Mouse (Mus musculus): ENCODE data around the gene Rwdd3. TPM values are rescaled to one million over a fixed set of nuclear protein-coding genes. Genes with fewer than 3 reads are reported as not detected.

The Rwdd3 gene
- polyA plus RNA-seq, 1 experiment from 2014 or later, result 3.7 TPM

DNA sequence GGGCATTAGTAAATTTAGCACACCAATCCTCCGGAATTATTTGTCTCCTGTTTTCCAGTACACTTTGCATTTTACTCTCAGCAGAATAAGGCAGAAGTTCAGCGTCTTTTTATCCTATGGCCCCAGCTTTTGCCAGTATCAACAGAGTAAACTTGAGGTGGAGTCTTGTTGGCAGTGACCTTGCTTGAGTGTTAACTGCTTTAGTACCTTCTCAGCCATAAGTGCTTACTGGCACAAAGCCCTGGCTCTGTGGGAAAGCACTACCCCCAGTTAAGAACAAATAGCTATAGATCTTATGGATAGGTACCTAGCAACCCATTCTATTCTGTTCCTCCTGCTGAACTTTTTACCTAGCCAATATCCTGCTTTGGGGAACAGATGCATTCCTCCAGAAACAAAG lies 17.7 kb upstream of the Rwdd3 start:
- Histone ChIP-seq H3K4me1 (replicated peaks; ENCODE audit: control insufficient read depth, insufficient read depth, low read length) (0 out of 2 replicates have a peak, but pooled peaks cover 2% of the 10 kb centered on the region), H3K27ac (ENCODE audit: low read depth, low read length) (no peak overlapping the region), H3K9ac (ENCODE audit: low read depth, low read length) (no peak overlapping the region), H3K27me3 (replicated peaks; ENCODE audit: control insufficient read depth, insufficient read depth, low read length) (no peaks in the 10 kb centered on the region), H3K4me2 (no peak overlapping the region), H3K9me3 (ENCODE audit: control insufficient read depth, low read length) (no peaks in the 10 kb centered on the region), H3K36me3 (ENCODE audit: control insufficient read depth, insufficient read depth, low read length) (no peaks in the 10 kb centered on the region), H3K4me3 (ENCODE audit: low read depth, low read length) (no peak overlapping the region)
- WGBS, result 71% methylated on average over 2 of the region's 2 CpGs
- ATAC-seq (replicated peaks; ENCODE audit: low FRiP score), result no peak
- no peak for DNase-seq (ENCODE audit: low spot score)

DNA sequence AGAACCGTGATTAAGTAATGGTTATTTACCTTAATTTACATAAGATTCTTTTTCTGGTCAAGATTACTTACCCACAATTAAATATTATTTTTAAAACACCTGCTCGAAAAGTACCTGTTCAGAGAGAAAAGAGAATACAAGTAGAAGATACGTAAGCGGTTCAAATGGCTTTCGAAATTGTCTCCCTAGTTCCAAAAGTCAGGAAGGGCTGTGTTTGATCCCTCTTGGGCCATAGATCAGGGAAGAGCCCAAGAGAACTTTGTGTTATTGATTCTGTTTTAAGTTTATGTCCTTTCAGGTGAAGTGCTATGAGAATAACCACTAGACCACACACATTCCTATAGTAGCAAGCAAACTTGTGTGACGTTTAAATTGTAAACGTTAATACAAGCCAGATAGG lies 16.0 kb upstream of the Rwdd3 start:
- WGBS, result 86% methylated on average over 7 of the region's 7 CpGs
- H3K4me3 ChIP-seq (ENCODE audit: low read depth, low read length), result no peak overlapping the region
- H3K4me1 ChIP-seq (replicated peaks; ENCODE audit: control insufficient read depth, insufficient read depth, low read length), result 0 out of 2 replicates have a peak, but pooled peaks cover 2% of the 10 kb centered on the region
- H3K9me3 ChIP-seq (ENCODE audit: control insufficient read depth, low read length), result no peaks in the 10 kb centered on the region
- no peaks in the 10 kb centered on the region for H3K27me3 ChIP-seq (replicated peaks; ENCODE audit: control insufficient read depth, insufficient read depth, low read length)
- H3K36me3 ChIP-seq (ENCODE audit: control insufficient read depth, insufficient read depth, low read length), result no peaks in the 10 kb centered on the region
- H3K9ac ChIP-seq (ENCODE audit: low read depth, low read length), result no peak overlapping the region
- ATAC-seq (replicated peaks; ENCODE audit: low FRiP score) (no peak), DNase-seq (ENCODE audit: low spot score) (no peak)
- H3K27ac ChIP-seq (ENCODE audit: low read depth, low read length), result no peak overlapping the region
- H3K4me2 ChIP-seq, result no peak overlapping the region

DNA sequence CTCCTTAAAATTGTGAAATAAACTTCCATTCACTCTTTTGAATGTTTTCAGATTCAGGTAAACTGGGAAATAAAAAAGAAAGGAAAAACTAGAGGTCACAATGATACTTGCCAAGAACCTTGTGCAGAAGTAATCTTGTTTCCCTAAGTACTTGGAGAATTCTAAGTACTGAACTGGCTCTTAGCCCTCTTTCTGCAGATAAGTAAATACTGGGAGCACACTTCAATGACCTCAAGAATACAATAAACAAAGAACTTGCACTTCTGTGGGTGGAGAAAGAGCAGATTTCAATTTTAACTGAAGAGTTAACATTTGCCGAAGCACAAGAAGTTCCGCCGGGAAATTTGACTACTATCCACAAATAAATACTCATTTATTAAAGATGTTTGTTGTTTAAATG lies 15.4 kb upstream of the Rwdd3 start:
- Histone ChIP-seq H3K36me3 (ENCODE audit: control insufficient read depth, insufficient read depth, low read length) (no peaks in the 10 kb centered on the region), H3K27ac (ENCODE audit: low read depth, low read length) (no peak overlapping the region), H3K4me2 (no peak overlapping the region), H3K9me3 (ENCODE audit: control insufficient read depth, low read length) (no peaks in the 10 kb centered on the region), H3K9ac (ENCODE audit: low read depth, low read length) (no peak overlapping the region), H3K4me1 (replicated peaks; ENCODE audit: control insufficient read depth, insufficient read depth, low read length) (0 out of 2 replicates have a peak, but pooled peaks cover 2% of the 10 kb centered on the region), H3K4me3 (ENCODE audit: low read depth, low read length) (no peak overlapping the region), H3K27me3 (replicated peaks; ENCODE audit: control insufficient read depth, insufficient read depth, low read length) (no peaks in the 10 kb centered on the region)
- DNase-seq (ENCODE audit: low spot score) (no peak), ATAC-seq (replicated peaks; ENCODE audit: low FRiP score) (no peak)
- 93% methylated on average over 3 of the region's 3 CpGs for WGBS

DNA sequence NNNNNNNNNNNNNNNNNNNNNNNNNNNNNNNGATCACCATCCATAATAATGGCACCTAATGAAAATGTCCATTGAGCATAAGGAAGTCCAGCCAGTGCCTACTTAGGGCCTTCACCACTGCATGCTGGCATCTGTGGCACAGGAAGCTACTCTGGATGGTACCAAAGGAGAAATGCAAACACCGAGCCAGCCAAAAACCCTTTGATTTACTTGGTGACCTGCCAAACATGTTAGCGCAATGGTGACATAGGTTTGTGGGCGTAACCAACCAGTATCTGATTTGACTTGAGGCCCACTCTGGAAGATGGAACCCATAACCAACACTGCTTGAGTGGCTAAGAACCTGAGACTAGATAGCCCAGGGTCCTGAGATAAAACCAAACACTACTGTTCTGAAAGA lies 13.7 kb upstream of the Rwdd3 start:
- WGBS, result 87% methylated on average over 3 of the region's 3 CpGs

DNA sequence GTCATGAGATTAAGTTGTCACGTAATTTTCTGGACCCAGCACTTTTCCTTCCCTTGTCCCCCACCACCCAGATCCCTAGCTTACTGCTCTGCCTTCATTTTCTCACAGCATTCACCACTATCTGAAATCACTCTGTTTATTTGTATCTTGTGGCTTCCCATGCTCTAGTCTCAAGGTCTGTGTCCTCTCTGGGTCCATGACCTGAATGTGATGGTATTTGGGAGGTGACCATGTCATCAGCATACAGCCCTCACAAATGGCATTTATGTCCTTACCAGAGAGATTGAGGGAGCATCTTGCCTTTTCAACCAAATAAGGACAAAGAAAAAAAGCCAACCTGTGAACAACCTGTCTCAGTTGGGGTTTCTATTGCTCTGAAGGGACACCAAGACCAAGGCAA lies 4.5 kb upstream of the Rwdd3 start:
- Histone ChIP-seq H3K9ac (ENCODE audit: low read depth, low read length) (no peak overlapping the region), H3K4me1 (replicated peaks; ENCODE audit: control insufficient read depth, insufficient read depth, low read length) (peaks cover 11% of the 10 kb centered on the region; the same call in 1 of the 2 replicates), H3K9me3 (ENCODE audit: control insufficient read depth, low read length) (no peaks in the 10 kb centered on the region), H3K36me3 (ENCODE audit: control insufficient read depth, insufficient read depth, low read length) (no peaks in the 10 kb centered on the region), H3K27ac (ENCODE audit: low read depth, low read length) (no peak overlapping the region), H3K27me3 (replicated peaks; ENCODE audit: control insufficient read depth, insufficient read depth, low read length) (no peaks in the 10 kb centered on the region), H3K4me2 (no peak overlapping the region), H3K4me3 (ENCODE audit: low read depth, low read length) (no peak overlapping the region)
- WGBS, result 88% methylated on average over 1 of the region's 1 CpGs
- ATAC-seq (replicated peaks; ENCODE audit: low FRiP score) (no peak), DNase-seq (ENCODE audit: low spot score) (no peak)

More for the DNA sequence above, 13.7 kb upstream of the Rwdd3 start:
- Histone ChIP-seq H3K9me3 (ENCODE audit: control insufficient read depth, low read length) (no peaks in the 10 kb centered on the region), H3K27me3 (replicated peaks; ENCODE audit: control insufficient read depth, insufficient read depth, low read length) (no peaks in the 10 kb centered on the region), H3K36me3 (ENCODE audit: control insufficient read depth, insufficient read depth, low read length) (no peaks in the 10 kb centered on the region), H3K4me2 (no peak overlapping the region), H3K9ac (ENCODE audit: low read depth, low read length) (no peak overlapping the region), H3K4me3 (ENCODE audit: low read depth, low read length) (no peak overlapping the region), H3K4me1 (replicated peaks; ENCODE audit: control insufficient read depth, insufficient read depth, low read length) (0 out of 2 replicates have a peak, but pooled peaks cover 2% of the 10 kb centered on the region), H3K27ac (ENCODE audit: low read depth, low read length) (no peak overlapping the region)
- DNase-seq (ENCODE audit: low spot score), result no peak
- no peak for ATAC-seq (replicated peaks; ENCODE audit: low FRiP score)

DNA sequence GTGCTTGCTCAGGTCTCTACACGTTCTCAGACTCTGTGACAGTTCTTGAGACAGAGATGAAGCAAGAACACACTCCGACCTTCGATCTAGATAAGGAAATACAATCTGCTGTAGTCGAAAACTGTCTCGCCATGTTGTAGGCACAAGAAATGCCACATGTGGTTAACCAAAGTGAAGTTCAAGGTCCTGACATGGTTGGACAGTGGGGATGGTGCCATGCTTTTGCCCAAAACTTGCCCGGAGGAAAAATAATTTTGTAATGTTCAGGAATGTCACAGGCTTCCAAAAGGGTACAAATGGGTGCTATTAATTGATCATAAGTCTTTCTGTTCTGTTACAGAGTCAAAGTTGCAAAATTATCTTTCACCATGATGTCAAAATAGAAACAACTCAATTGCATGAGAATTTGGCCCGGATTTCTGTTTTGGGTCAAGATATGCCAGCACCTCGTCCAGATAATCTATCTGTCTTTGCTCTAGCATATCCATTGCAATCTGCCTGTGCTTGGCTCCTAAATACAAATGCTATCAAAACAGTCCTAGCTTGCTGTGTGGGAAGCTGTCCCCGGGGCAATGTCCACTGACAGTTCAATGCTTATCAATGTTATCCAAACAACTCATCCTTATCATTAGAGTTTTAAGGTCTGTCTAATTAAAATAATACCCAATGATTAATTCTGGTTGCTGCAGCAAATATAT lies 2.9 kb upstream of the Rwdd3 start:
- no peak overlapping the region for H3K27ac ChIP-seq (ENCODE audit: low read depth, low read length)
- no peak overlapping the region for H3K4me3 ChIP-seq (ENCODE audit: low read depth, low read length)
- H3K27me3 ChIP-seq (replicated peaks; ENCODE audit: control insufficient read depth, insufficient read depth, low read length), result no peaks in the 10 kb centered on the region
- DNase-seq (ENCODE audit: low spot score), result no peak
- H3K36me3 ChIP-seq (ENCODE audit: control insufficient read depth, insufficient read depth, low read length), result no peaks in the 10 kb centered on the region
- 49% methylated on average over 9 of the region's 9 CpGs for WGBS
- no peak overlapping the region for H3K9ac ChIP-seq (ENCODE audit: low read depth, low read length)
- H3K4me1 ChIP-seq (replicated peaks; ENCODE audit: control insufficient read depth, insufficient read depth, low read length), result peaks cover 26% of the 10 kb centered on the region
- H3K9me3 ChIP-seq (ENCODE audit: control insufficient read depth, low read length), result no peaks in the 10 kb centered on the region
- no peak overlapping the region for H3K4me2 ChIP-seq
- ATAC-seq (replicated peaks; ENCODE audit: low FRiP score), result no peak

DNA sequence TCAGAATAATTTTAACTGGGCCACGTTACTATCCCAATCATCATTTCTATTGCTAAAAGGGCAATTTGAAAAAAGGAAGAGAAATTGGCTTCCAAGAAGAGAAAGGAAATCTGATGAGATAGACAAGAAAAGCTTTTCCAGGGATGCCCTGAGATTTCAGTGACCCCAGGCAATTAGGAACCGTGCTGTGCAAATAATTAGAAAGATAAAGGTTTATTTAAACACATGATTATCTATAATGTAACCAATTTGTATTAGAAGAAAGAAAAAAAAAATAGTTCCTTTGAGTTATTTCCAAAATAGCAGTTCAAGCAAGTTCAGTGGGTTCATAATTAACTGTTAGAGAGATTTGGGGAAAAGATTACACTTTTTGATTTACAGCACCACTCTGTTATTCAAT lies 1.2 kb upstream of the Rwdd3 start:
- no peaks in the 10 kb centered on the region for H3K36me3 ChIP-seq (ENCODE audit: control insufficient read depth, insufficient read depth, low read length)
- 79% methylated on average over 2 of the region's 2 CpGs for WGBS
- H3K4me3 ChIP-seq (ENCODE audit: low read depth, low read length), result no peak overlapping the region
- H3K27me3 ChIP-seq (replicated peaks; ENCODE audit: control insufficient read depth, insufficient read depth, low read length), result no peaks in the 10 kb centered on the region
- no peak overlapping the region for H3K9ac ChIP-seq (ENCODE audit: low read depth, low read length)
- H3K9me3 ChIP-seq (ENCODE audit: control insufficient read depth, low read length), result no peaks in the 10 kb centered on the region
- H3K4me2 ChIP-seq, result no peak overlapping the region
- ATAC-seq (replicated peaks; ENCODE audit: low FRiP score) (no peak), DNase-seq (ENCODE audit: low spot score) (no peak)
- H3K27ac ChIP-seq (ENCODE audit: low read depth, low read length), result no peak overlapping the region
- peaks cover 29% of the 10 kb centered on the region for H3K4me1 ChIP-seq (replicated peaks; ENCODE audit: control insufficient read depth, insufficient read depth, low read length)

DNA sequence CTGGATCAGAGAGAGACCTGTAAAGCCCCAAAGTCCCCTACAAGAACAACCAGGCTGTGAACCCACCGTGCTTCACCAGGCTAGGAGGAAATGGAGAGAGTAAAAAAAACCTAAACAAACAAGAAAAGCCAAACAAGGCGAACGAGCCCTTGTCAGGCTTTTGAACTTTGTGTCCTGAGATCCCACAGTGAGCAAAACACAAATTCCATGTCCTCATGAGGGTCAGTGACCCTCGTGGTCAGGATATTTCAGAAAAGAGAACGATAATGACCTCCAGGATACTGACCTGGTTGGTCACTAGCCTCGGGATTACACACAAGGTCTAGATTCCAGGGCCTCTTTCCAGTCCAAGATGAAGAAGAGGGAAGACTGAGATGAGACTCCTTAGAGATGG lies 374 bp upstream of the Rwdd3 start:
- Histone ChIP-seq H3K27ac (ENCODE audit: low read depth, low read length) (no peak overlapping the region), H3K4me3 (ENCODE audit: low read depth, low read length) (peak overlapping the region; percentile 68; the same call in 1 of the 2 replicates), H3K27me3 (replicated peaks; ENCODE audit: control insufficient read depth, insufficient read depth, low read length) (no peaks in the 10 kb centered on the region), H3K9me3 (ENCODE audit: control insufficient read depth, low read length) (no peaks in the 10 kb centered on the region), H3K4me1 (replicated peaks; ENCODE audit: control insufficient read depth, insufficient read depth, low read length) (peaks cover 29% of the 10 kb centered on the region), H3K36me3 (ENCODE audit: control insufficient read depth, insufficient read depth, low read length) (no peaks in the 10 kb centered on the region), H3K9ac (ENCODE audit: low read depth, low read length) (no peak overlapping the region; the same call in 1 of the 2 replicates), H3K4me2 (peak overlapping the region; percentile 73)
- WGBS, result 33% methylated on average over 6 of the region's 6 CpGs
- ATAC-seq (replicated peaks; ENCODE audit: low FRiP score) (no peak), DNase-seq (ENCODE audit: low spot score) (no peak)

DNA sequence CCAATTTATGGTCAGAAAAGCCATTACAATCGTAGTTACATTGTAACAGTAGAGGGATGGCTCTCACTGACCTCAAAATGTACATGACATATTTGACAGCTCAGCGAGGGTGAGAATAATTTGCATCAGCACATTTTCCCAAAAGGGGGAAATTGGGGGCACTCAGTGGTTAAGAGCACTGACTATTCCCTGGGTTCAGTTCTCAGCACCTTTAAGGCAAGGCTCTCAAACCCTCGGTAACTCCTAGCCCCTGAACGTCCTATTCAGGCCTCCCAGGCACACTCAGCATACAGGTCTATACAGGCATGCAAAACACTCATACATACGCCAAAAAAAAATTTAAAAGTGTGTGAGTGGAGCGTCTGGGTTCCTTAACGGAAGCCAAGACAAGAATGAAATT lies 864 bp downstream of the Rwdd3 start:
- Histone ChIP-seq H3K4me2 (peak overlapping the region; percentile 73), H3K27me3 (replicated peaks; ENCODE audit: control insufficient read depth, insufficient read depth, low read length) (no peaks in the 10 kb centered on the region), H3K9ac (ENCODE audit: low read depth, low read length) (peak overlapping the region; percentile 75; the same call in 1 of the 2 replicates), H3K9me3 (ENCODE audit: control insufficient read depth, low read length) (no peaks in the 10 kb centered on the region), H3K4me3 (ENCODE audit: low read depth, low read length) (peak overlapping the region; percentile 68), H3K4me1 (replicated peaks; ENCODE audit: control insufficient read depth, insufficient read depth, low read length) (peaks cover 29% of the 10 kb centered on the region), H3K36me3 (ENCODE audit: control insufficient read depth, insufficient read depth, low read length) (no peaks in the 10 kb centered on the region; the same call in 1 of the 2 replicates), H3K27ac (ENCODE audit: low read depth, low read length) (no peak overlapping the region)
- ATAC-seq (replicated peaks; ENCODE audit: low FRiP score) (no peak), DNase-seq (ENCODE audit: low spot score) (no peak)
- WGBS, result 51% methylated on average over 7 of the region's 7 CpGs

Measured in liver, embryonic 11.5 days (tissue).